Mouse (Mus musculus): ENCODE results near the gene Luc7l3. TPM values are rescaled to one million over a fixed set of nuclear protein-coding genes. Genes with fewer than 3 reads are reported as not detected.
"Not testable (repeated sequence)": the region's sequence is repeated elsewhere in the genome, so short reads cannot be mapped to it uniquely, and the experiment has no call there.

Luc7l3 gene
- total RNA-seq, 2 experiments from 2014 or later: 40.6 to 45.0 TPM

- intact Hi-C loops (cut with DNase I): no loop called here
- no peak for DNase-seq
These were observed 53.0 kb downstream of the Luc7l3 start for GRCm38 (mm10) chr11:94268761-94269160.

DNA sequence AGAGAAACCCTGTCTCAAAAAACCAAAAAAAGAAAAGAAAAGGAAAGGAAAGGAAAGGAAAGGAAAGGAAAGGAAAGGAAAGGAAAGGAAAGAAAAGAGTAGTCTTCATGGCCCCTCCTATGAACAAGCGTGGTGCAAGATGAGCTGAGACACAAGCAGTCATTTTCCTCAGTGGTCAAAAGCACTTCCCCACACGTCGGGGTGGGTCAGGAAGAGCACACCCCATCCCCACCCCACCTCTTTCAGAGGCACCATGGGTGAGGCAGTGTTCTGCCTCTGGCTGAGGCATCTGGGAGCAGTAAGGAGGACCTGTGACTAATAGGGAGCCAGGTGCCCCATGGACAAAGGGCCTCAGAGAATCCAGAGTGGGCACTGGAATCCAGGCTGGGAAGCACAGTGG lies 55.6 kb downstream of the Luc7l3 start:
- intact Hi-C loops (cut with DNase I); DNase-seq: not testable (repeated sequence)

DNA sequence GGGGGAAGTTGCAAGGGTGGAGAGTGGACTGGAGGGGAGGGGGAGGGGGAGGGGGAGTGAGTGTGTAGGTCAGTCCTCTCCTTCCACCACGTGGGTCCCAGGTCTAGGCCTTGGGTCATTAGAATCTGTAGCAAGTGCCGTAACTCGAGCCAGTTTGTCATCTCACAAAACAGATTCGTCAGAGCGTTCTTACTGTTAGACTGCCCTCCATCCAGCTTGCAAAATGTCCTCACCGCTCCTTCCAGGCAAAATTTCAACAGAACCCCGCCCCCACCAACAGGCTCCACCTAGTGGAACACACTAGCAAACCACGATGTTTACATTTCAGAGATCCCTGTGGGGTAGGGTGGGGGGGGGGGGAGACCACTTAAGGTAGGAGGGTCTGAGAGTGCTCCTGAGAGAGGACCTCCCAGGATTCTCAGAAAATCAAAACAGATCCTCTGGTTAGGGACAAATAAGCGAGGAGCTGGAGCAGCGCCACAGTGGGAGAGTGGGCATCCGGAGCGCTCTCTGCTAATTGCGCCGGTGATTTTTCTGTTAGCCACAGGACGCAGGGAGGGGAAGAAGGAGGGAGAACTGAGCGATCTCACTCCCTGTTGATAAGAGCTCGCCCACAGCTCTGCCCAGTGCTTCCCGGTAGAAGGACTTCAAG lies 56.5 kb downstream of the Luc7l3 start:
- peak; percentile 57 to 71 for DNase-seq
- intact Hi-C loops (cut with DNase I): no loop called here

- intact Hi-C loops (cut with DNase I): no loop called here
- no peak for DNase-seq
These were observed 60.0 kb downstream of the Luc7l3 start for GRCm38 (mm10) chr11:94261585-94262370.

DNA sequence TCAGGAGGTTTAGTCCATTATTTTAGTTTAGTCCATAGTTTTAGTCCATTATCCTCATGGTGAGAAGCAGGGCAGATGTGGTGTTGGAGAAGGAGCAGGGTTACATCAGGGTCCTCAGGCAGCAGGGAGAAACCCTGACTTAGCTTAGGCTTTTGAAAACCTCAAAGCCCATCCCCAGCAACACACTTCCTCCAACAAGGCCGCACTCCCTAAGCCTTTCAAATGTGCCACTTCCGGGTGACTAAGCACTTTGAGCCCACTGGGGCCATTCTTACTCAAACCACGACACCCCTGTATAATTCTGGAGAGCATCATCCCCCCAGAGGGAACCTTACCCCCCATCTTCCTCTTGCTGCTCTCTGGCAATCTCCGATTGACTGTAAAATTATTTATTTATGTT lies 62.0 kb downstream of the Luc7l3 start:
- intact Hi-C loops (cut with DNase I): no loop called here

DNA sequence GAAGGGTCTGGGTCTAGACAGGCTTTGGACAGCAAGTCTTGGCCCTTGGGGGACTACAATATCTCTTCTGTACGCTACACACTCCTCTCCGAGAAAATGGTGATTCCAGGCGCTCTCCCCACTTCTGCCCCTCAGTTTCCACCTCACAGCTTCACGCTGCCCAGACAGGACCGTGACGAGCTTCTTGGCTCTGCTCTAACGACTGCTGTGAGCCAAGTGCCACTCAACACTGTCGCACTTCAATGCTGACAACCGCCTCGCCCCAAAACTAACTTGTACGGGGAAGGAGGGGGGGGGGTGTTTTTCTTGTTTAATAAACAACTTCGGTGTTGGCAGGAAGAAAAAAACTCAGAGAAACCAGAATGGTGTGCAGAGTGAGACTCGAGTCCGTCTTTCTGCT lies 63.8 kb downstream of the Luc7l3 start:
- DNase-seq: peak in 1 of 2 experiments; percentile 55
- intact Hi-C loops (cut with DNase I): no loop called here

More for the DNA sequence above, 62.0 kb downstream of the Luc7l3 start:
- DNase-seq: no peak

DNA sequence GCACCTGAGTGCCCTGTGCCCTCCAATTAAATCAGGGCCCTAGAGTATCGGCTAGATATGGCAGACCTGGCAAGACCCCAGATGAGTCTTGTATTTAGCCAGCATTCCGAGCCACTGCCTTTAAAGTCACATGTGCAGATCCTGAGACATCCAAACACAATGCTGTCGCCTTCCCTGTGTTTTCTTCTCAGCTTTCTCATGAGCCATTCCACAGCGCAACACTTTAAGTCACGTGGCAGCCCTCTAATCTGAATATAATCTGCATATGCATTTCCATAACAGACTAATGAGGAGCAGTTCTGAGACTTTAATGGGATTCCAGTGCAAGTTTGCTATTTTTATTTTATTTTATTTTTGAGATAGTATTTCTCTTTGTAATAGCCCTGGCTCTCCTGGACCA lies 66.1 kb downstream of the Luc7l3 start:
- intact Hi-C loops (cut with DNase I): no loop called here

GRCm38 (mm10) chr11:94253691-94254090 lies 68.1 kb downstream of the Luc7l3 start:
- DNase-seq: no peak
- intact Hi-C loops (cut with DNase I): no loop called here

More for the DNA sequence above, 66.1 kb downstream of the Luc7l3 start:
- no peak for DNase-seq

- no peak for DNase-seq
- intact Hi-C loops (cut with DNase I): no loop called here
These were observed 68.6 kb downstream of the Luc7l3 start for GRCm38 (mm10) chr11:94253156-94253555.

DNA sequence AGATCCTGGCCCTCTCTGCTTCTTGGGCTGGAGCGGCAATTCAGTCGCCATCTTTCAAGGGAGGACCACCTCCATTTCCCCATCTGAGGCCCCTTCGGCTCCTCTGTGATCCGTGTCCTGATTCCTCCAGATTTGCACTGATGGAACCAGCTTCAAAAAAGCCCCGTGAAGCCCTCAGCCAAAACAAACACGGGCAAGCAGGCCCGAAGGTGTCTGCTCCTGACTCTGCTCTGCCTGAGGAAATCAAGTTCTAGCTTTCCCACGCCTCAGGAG lies 75.1 kb downstream of the Luc7l3 start:
- intact Hi-C loops (cut with DNase I): no loop called here
- DNase-seq: no peak

GRCm38 (mm10) chr11:94245955-94246788 lies 75.6 kb downstream of the Luc7l3 start, which contains the start of gene Wfikkn2:
Gene Wfikkn2, minus strand, starts transcription at chr11:94246005.
- intact Hi-C loops (cut with DNase I): no loop called here
- DNase-seq: no peak

- intact Hi-C loops (cut with DNase I): no loop called here
- DNase-seq: no peak
These were observed 77.4 kb downstream of the Luc7l3 start for GRCm38 (mm10) chr11:94244385-94244784.

- no peak for DNase-seq
- intact Hi-C loops (cut with DNase I): no loop called here
These were observed 78.2 kb downstream of the Luc7l3 start for GRCm38 (mm10) chr11:94243422-94244180.

DNA sequence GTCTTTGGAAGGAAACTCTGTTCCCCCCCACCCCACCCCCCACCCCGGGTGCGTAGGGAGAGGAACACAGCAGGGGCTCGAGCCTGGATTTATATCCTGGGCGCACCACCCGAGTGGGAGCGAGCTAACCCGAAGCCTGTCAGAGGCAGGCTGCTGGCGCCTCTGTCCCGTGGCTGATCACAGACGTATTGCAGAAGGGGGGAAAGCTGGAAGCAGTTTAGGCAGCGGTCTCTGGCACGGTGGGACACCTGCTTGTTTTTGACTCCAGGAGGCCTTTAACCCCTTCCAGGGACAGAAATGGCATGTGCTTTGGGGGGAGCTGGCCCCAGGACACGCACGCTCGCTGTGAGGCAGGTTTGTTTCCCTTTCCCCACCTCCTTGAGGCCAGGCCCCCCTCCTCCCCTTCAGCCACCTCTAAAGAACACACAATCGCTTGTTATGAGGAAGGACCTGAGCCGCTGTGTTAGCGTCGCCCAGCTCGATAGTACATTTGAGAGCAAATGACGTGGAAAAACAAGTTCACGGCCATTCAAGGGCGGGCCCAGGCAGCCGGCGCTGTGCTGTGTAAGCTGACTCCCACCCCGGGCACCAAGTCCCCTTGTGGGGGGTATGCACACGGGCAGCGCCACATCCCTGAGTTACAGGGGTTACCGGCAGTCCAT lies 78.9 kb downstream of the Luc7l3 start:
- peak in 1 of 2 experiments; percentile 43 for DNase-seq

DNA sequence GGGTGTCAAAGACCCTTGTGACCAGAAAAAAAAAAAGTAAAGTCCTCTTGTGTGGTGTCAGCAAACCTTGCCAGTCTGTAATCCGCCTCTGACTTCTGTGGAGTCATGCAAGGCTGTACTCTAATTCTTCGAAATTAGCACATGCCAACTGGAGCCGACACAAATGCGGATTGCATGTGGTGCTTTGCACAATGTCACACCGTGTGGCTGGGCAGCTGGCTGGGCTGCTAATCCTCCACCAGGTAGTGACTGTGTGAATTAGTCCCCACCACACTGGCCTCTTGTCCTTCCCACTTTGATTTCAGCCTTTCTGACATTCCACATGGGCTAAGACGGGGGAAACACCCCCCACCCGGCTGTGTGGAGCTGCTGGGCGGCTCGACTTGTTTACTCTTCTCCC lies 82.1 kb downstream of the Luc7l3 start:
- intact Hi-C loops (cut with DNase I): loop anchor here (5.0 kb wide), 1 partner anchor 163 kb away; no protein-coding TSS in a partner anchor
- no peak for DNase-seq

More for the DNA sequence above, 78.9 kb downstream of the Luc7l3 start:
- intact Hi-C loops (cut with DNase I): no loop called here

DNA sequence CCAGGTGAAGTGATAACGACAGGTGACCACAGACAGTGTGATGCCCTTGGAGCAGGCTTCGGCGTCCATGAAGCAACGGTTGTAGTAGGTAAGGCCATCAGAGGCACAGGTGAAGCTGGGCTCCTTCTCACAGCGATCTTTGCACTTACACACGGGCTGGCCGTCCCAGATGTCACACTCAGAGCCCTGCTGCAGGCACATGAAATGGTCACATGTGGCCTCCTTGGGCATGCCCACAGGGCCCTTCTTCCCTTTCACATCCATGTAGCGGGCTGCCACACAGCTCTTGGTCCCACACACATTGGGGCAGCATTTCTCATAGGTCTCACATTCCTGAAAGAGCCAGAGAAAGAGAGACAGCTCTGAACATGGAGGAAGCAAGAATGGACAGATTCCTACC lies 83.0 kb downstream of the Luc7l3 start:
- intact Hi-C loops (cut with DNase I): loop anchor here (5.0 kb wide), 1 partner anchor 164 kb away; no protein-coding TSS in a partner anchor
- no peak for DNase-seq
